Mouse (Mus musculus) heart, adult 2 months (tissue): ENCODE measurements at regions not wholly inside any gene's neighbourhood (a gene's known extent, or its start where the extent isn't known, plus 50 kb on each side); places are given as distances from the start of the nearest gene placed in this dataset.

Experiments
- CTCF ChIP-seq: fragments of 200-600 bp; IDR thresholded peaks from 2 replicates; pipeline ENCODE4 v1.8.1; 2022; ENCODE audit warnings: antibody characterized with exemption, mild to moderate bottlenecking, moderate library complexity
- POLR2A ChIP-seq: fragments of 200-500 bp; IDR thresholded peaks from 2 replicates; pipeline ENCODE4 v1.6.1; 2011; ENCODE audit warnings: mild to moderate bottlenecking, low read depth, low read length, control low read depth; ENCODE audit not compliant: insufficient read depth

DNA sequence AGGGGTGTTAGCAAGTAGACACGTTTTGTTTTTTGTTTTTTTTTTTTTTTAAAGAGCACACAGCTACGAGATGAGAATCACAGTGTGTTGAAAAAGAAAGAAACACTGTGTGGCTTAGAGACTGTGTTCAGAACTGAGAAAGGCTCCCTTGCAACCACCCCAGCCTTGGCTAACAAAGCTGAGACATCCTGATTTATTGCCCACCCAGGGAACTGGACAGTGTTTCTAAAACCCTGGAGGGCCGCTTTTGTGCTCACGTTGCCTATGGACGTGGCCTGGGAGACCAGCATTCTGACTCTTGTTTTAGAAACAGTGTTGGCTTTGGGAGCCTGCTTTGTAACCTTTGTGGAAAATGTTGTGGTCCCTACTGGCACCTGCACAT, 174.3 kb upstream of the Nr4a3 start:
- TF ChIP-seq POLR2A, result no peak
- no peak for TF ChIP-seq CTCF
